Mouse (Mus musculus) liver, adult 2 months (tissue): ENCODE data around the gene Ralgds. TPM values are rescaled to one million over a fixed set of nuclear protein-coding genes. Genes with fewer than 3 reads are reported as not detected.

Experiments
- DNase-seq: peaks from one replicate; pipeline ENCODE4 v3.0.0-alpha.2; 2011; ENCODE audit warnings: low read depth, low spot score; ENCODE audit errors: extremely low read depth
- H3K27ac ChIP-seq: fragments of 200-500 bp; replicated peaks from 2 replicates; pipeline ENCODE4 v1.5.1; 2012; ENCODE audit warnings: low read depth, mild to moderate bottlenecking, control low read depth, inconsistent platforms, low read length; ENCODE audit not compliant: insufficient read depth
- H3K27me3 ChIP-seq: fragments of 200-500 bp; 2 replicates; pipeline ENCODE4 v1.6.1; 2012; ENCODE audit warnings: mild to moderate bottlenecking, moderate library complexity, low read length, inconsistent platforms; ENCODE audit not compliant: control insufficient read depth, insufficient read depth
- H3K36me3 ChIP-seq: fragments of 200-500 bp; 2 replicates; pipeline ENCODE4 v1.6.1; 2012; ENCODE audit warnings: low read length, inconsistent platforms; ENCODE audit not compliant: control insufficient read depth, insufficient read depth
- H3K4me1 ChIP-seq: fragments of 200-500 bp; 2 replicates; pipeline ENCODE4 v1.6.1; 2011; ENCODE audit warnings: low read length; ENCODE audit not compliant: control insufficient read depth, insufficient read depth
- H3K4me3 ChIP-seq: fragments of 200-500 bp; 2 replicates; pipeline ENCODE4 v1.5.1; 2011; ENCODE audit warnings: low read depth, mild to moderate bottlenecking, control low read depth, low read length, moderate library complexity; ENCODE audit not compliant: insufficient read depth
- H3K79me2 ChIP-seq: fragments of 200-500 bp; 2 replicates; pipeline ENCODE4 v1.6.1; 2012; ENCODE audit warnings: inconsistent platforms, mild to moderate bottlenecking, low read length, moderate library complexity; ENCODE audit not compliant: control insufficient read depth, insufficient read depth
- H3K9ac ChIP-seq: fragments of 200-500 bp; 2 replicates; pipeline ENCODE4 v1.6.1; 2012; ENCODE audit warnings: low read depth, mild to moderate bottlenecking, control low read depth, inconsistent platforms, low read length
- CTCF ChIP-seq: fragments of 200-500 bp; IDR thresholded peaks from 2 replicates; pipeline ENCODE4 v1.5.1; 2011; ENCODE audit warnings: low read depth, low read length, control low read depth
- POLR2A ChIP-seq: fragments of 200-500 bp; IDR thresholded peaks from 2 replicates; pipeline ENCODE4 v1.6.1; 2011; ENCODE audit warnings: low read length, control low read depth; ENCODE audit not compliant: insufficient read depth; ENCODE audit errors: extremely low read depth
- WGBS: fragments of 180-500 bp; shearing (Covaris S2); methylation state at CpG from one replicate; pipeline ENCODE4 v1.1.7; 2018; 5-methylcytosine and 5-hydroxymethylcytosine counted together
- polyA plus RNA-seq: library from polyadenylated mRNA; depleted of rRNA; stranded (reverse); fragments of >200 nt; gene quantifications from 2 replicates; pipeline ENCODE4 v1.2.3, GENCODE M21; 2012
- total RNA-seq: library from RNA; depleted of rRNA; stranded (reverse); fragments of >200 nt; gene quantifications from 2 replicates; pipeline ENCODE4 v1.2.3, GENCODE M21; 2014

Gene Ralgds
- total and polyA plus RNA-seq, 2 experiments, result 1.1 to 3.0 TPM

GRCm38 (mm10) chr2:28564380-28564779 lies 51.5 kb downstream of the Ralgds start:
- WGBS, result 91% methylated on average over 4 of the region's 4 CpGs
- H3K27me3 ChIP-seq, result no peaks in the 10 kb centered on the region
- 0 out of 2 replicates have a peak, but pooled peaks cover 3% of the 10 kb centered on the region for H3K4me1 ChIP-seq
- no peak overlapping the region for H3K27ac ChIP-seq
- H3K4me3 ChIP-seq, result no peak overlapping the region
- TF ChIP-seq CTCF (no peak), POLR2A (no peak)
- DNase-seq, result no peak
- H3K36me3 ChIP-seq, result peaks cover 4% of the 10 kb centered on the region; the same call in 1 of the 2 replicates
- H3K9ac ChIP-seq, result no peak overlapping the region
- no peaks in the 10 kb centered on the region for H3K79me2 ChIP-seq

GRCm38 (mm10) chr2:28566545-28566944 lies 53.6 kb downstream of the Ralgds start:
- Histone ChIP-seq H3K36me3 (peaks cover 8% of the 10 kb centered on the region), H3K27me3 (no peaks in the 10 kb centered on the region), H3K4me3 (no peak overlapping the region), H3K9ac (no peak overlapping the region), H3K79me2 (no peaks in the 10 kb centered on the region), H3K27ac (no peak overlapping the region), H3K4me1 (0 out of 2 replicates have a peak, but pooled peaks cover 3% of the 10 kb centered on the region)
- TF ChIP-seq CTCF, result no peak
- no peak for TF ChIP-seq POLR2A
- DNase-seq, result peak; percentile 8
- WGBS, result 66% methylated on average over 5 of the region's 5 CpGs

- TF ChIP-seq POLR2A (no peak), CTCF (no peak)
- H3K36me3 ChIP-seq, result peaks cover 12% of the 10 kb centered on the region
- H3K79me2 ChIP-seq, result no peaks in the 10 kb centered on the region
- 0 out of 2 replicates have a peak, but pooled peaks cover 3% of the 10 kb centered on the region for H3K4me1 ChIP-seq
- no peak overlapping the region for H3K27ac ChIP-seq
- no peak overlapping the region for H3K9ac ChIP-seq
- no peak for DNase-seq
- no peaks in the 10 kb centered on the region for H3K27me3 ChIP-seq
- 93% methylated on average over 3 of the region's 3 CpGs for WGBS
- no peak overlapping the region for H3K4me3 ChIP-seq
Observed at GRCm38 (mm10) chr2:28569903-28570302, 57.0 kb downstream of the Ralgds start.

GRCm38 (mm10) chr2:28575341-28575740 lies 62.4 kb downstream of the Ralgds start:
- H3K36me3 ChIP-seq, result peaks cover 12% of the 10 kb centered on the region
- no peak for TF ChIP-seq POLR2A
- TF ChIP-seq CTCF, result no peak
- H3K27ac ChIP-seq, result no peak overlapping the region
- no peaks in the 10 kb centered on the region for H3K4me1 ChIP-seq
- H3K79me2 ChIP-seq, result no peaks in the 10 kb centered on the region
- no peak overlapping the region for H3K9ac ChIP-seq
- H3K4me3 ChIP-seq, result no peak overlapping the region
- WGBS, result 80% methylated on average over 4 of the region's 4 CpGs
- DNase-seq, result no peak
- H3K27me3 ChIP-seq, result no peaks in the 10 kb centered on the region

- no peak for TF ChIP-seq POLR2A
- TF ChIP-seq CTCF, result no peak
- Histone ChIP-seq H3K79me2 (no peaks in the 10 kb centered on the region), H3K9ac (no peak overlapping the region), H3K4me1 (no peaks in the 10 kb centered on the region), H3K4me3 (no peak overlapping the region), H3K36me3 (peaks cover 6% of the 10 kb centered on the region; the same call in 1 of the 2 replicates), H3K27me3 (no peaks in the 10 kb centered on the region), H3K27ac (no peak overlapping the region)
- 95% methylated on average over 3 of the region's 3 CpGs for WGBS
- DNase-seq, result no peak
Observed at GRCm38 (mm10) chr2:28576815-28577214, 63.9 kb downstream of the Ralgds start.

- 90% methylated on average over 5 of the region's 5 CpGs for WGBS
- Histone ChIP-seq H3K27me3 (no peaks in the 10 kb centered on the region), H3K79me2 (no peaks in the 10 kb centered on the region), H3K4me3 (no peak overlapping the region), H3K36me3 (peaks cover 6% of the 10 kb centered on the region; the same call in 1 of the 2 replicates), H3K27ac (no peak overlapping the region), H3K4me1 (no peaks in the 10 kb centered on the region), H3K9ac (no peak overlapping the region)
- TF ChIP-seq POLR2A, result no peak
- peak; percentile 71 for TF ChIP-seq CTCF
- no peak for DNase-seq
Observed at GRCm38 (mm10) chr2:28578003-28578402, 65.1 kb downstream of the Ralgds start.
